Mouse (Mus musculus): ENCODE data around the gene Plcb1.

DNA sequence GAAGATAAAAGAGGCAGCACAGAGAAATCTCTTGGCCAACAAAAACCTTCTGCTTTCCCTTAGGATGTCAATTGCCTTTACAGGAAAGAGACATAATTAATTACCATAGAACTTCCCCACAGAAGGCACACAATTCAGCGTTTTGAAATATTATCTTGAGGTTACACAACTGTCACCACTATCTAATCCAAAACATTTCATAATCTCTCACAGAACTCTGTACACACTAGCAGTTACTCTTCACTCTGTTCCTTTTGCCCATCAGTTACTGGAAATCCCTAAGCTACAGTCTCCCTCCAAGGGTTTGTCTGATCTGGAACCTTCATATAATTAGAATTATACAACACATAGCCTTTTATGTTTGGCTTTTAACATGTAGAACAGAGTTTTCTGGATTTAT is 29.8 kb upstream of the Plcb1 start:
- no peak for TF ChIP-seq GATA1 (IDR thresholded peaks at IDR 0.05; ENCODE audit: low read length)
- TF ChIP-seq TAL1 (IDR thresholded peaks at IDR 0.05; ENCODE audit: low read length) = no peak
